Mouse (Mus musculus) induced T-regulatory cell, adult 2 months (primary cell): Measurements from ENCODE around the gene Zfp111.

Experiments used
- DNase-seq: peaks from one replicate; pipeline ENCODE4 v3.0.0-alpha.2; 2012; ENCODE audit warnings: low read depth

The Zfp111 gene

DNA sequence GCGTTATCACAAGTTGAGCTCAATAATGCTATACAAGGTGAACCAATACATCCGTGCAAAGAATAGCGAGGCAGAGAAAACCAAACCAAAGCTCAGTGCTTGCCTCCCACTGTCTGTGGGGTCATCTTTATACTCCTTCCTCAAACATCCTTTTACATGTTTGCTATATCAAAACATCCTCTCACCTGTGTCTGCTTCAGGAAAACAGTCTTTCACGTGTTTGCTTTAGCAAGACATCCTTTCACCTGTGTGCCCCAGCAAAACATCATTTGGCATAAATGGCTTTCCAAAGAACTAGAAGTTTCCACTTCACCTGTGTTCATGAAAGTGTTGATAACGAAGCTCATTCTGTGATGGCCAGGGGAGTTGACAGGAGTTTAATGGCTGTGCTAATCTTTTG is at the start of gene Zfp111:
Gene Zfp111, minus strand, starts transcription at position 101 of the 400 bp plus-strand sequence.
- no peak for DNase-seq

- DNase-seq, result no peak
These were observed 48.7 kb upstream of the Zfp111 start for GRCm38 (mm10) chr7:24260000-24260312.

- no peak for DNase-seq
These were observed 48.2 kb upstream of the Zfp111 start for GRCm38 (mm10) chr7:24259306-24259999.

GRCm38 (mm10) chr7:24254633-24255474 is 43.6 kb upstream of the Zfp111 start, which contains the start of gene Zfp108:
Gene Zfp108, plus strand, starts transcription at chr7:24254794.
- DNase-seq, result peak; percentile 38

DNA sequence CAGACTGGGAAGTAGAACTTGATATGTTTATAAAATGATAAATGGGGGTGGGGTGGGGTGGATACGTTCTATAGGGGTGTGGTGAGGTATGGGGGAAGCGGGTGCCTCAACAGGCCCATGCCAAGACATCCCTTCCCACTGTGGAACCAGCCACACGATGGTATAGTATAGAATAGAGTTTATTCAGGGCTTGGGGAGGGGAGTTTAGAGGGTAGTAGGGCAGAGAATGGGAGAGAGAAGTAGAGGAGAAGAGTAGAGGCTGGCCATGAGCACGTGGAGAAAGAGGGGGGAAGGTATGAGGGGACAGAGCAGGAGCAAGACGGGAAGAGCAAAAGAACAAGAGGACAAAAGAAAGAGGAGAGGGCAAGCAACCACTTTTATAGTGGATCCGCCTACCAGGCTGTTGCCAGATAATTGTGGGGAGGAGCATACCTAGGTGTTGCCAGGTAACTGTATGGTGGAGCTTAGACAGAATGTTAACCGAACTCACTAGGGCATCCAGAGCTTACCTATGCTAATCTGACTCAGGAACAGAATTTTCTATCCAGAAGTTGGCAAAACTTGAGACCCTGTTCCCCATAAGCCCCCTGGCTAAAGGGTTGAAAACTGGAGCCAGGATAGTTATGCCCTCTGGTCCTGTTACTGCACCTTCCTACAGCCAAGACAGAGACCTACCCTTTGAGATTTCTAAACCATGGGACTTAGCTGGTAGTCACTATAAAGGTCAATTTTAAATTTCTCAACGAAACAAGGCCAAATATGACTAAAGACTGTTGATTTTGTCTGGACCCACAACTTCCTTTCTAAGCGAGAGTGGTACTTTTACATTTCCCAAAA is 42.8 kb upstream of the Zfp111 start:
- no peak for DNase-seq

- DNase-seq, result peak; percentile 55
These were observed 26.0 kb upstream of the Zfp111 start, which contains the start of gene Zfp109 for GRCm38 (mm10) chr7:24237040-24237791. Gene Zfp109, minus strand, starts transcription at chr7:24237560.

GRCm38 (mm10) chr7:24210296-24210695 is 947 bp downstream of the Zfp111 start:
- no peak for DNase-seq

GRCm38 (mm10) chr7:24208282-24208886 is 2.9 kb downstream of the Zfp111 start:
- no peak for DNase-seq

DNA sequence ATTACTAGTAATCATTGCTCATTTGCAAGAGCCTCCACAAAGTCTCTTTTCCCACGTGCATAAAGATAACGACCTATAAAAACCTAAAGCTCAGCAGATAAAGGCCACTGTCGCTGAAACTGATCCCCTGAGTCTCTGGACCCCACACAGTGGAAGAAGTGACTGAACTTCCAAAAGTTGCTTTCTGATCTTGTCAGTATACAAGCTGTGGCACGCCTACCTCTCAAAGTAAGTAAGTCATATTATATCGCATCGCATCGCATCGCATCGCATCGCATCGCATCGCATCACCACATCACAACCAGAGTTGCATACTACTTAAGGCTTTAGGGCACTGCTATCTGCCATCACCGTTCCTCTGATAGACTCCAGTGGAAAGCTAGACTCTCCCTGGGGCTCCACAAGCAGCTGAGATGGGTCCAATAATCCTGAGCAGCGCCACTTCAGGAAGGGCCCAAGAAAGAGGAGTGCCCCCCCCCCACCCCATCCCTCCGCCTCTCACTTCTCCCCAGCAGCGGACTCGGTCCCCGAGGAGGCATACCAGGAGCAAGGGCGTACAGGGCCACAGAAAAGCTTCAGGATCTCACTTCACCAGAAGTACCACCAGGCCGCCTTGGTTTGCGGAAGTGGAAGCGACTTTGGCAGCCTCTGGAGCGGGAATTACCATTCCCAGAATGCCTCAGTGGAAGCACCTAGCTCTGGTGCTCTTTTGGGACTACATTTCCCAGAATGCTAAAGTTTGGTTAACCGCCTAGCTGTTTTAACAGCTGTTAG is 3.6 kb downstream of the Zfp111 start:
- DNase-seq, result peak; percentile 9

DNA sequence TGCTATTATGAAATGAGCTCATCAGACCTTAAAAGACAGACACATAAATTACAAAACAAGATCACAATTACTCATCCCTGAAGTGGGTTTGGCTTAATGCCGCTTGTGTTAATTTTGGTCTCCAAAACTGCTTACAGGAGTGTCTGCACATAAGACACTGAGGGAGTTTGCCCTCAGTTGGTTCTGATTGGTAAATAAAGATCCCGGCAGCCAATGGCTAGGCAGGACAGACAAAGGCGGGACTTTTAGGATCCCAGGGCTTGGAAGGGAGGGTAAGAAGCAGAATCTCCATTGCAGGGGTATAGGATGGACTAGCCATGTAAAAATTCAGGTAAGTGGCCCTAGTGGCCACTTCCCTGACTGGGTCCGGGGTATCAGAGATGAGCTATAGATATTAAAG is 14.3 kb downstream of the Zfp111 start:
- DNase-seq, result no peak

GRCm38 (mm10) chr7:24193157-24193556 is 18.1 kb downstream of the Zfp111 start:
- DNase-seq, result no peak

DNA sequence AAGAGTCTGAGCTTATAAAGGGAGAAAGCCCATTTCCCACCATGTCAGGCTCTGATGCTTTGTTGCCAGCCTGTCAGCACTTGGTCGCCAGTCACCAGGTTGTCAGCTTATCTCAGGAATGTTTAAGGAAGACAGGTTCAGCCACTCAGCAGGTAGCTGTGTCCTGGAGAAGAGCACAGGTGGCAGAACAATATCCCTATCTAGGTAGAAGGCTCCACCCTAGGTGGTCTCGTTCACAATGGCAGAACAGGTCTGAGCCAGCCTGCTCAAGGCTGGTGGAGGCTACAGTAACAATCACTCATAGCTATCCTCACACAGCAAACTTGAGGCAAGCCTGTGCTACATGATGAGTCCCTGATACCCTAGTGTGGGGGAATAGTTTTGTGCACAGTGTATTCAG is 19.9 kb downstream of the Zfp111 start:
- DNase-seq, result no peak

- DNase-seq, result no peak
These were observed 21.7 kb downstream of the Zfp111 start for GRCm38 (mm10) chr7:24189571-24189944.

DNA sequence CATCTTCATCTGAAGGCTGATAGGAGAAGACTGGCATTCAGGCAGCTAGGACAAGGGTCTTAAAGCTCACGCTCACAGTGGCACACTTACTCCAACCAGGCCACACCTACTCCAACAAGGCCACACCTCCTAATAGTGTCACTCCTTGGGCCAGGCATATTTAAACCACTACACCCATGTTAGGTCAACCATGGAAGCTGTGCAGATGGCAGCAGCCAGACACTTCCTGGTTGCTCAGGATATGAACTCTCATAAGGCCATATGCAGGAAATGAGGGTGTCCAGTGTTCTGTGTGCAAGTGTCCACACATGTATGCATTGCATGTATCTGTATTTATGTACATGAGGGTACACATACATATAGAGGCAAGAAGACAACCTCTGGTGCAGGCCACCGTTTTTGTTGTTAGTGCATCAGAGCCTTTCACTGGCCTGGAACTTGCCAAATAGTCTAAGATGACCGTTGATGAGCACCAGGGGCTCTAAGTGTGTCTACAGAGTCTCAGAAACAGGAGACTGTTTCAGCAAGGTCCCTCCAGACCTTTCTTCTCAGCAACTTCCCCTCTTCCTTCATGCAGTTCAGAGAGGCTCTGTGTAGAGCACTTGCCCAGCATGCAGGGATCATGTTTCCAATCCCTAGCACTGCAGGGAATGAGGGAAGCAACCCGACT is 22.2 kb downstream of the Zfp111 start:
- no peak for DNase-seq

- no peak for DNase-seq
These were observed 23.6 kb downstream of the Zfp111 start for GRCm38 (mm10) chr7:24187611-24188010.

GRCm38 (mm10) chr7:24175337-24175711 is 35.9 kb downstream of the Zfp111 start:
- no peak for DNase-seq

DNA sequence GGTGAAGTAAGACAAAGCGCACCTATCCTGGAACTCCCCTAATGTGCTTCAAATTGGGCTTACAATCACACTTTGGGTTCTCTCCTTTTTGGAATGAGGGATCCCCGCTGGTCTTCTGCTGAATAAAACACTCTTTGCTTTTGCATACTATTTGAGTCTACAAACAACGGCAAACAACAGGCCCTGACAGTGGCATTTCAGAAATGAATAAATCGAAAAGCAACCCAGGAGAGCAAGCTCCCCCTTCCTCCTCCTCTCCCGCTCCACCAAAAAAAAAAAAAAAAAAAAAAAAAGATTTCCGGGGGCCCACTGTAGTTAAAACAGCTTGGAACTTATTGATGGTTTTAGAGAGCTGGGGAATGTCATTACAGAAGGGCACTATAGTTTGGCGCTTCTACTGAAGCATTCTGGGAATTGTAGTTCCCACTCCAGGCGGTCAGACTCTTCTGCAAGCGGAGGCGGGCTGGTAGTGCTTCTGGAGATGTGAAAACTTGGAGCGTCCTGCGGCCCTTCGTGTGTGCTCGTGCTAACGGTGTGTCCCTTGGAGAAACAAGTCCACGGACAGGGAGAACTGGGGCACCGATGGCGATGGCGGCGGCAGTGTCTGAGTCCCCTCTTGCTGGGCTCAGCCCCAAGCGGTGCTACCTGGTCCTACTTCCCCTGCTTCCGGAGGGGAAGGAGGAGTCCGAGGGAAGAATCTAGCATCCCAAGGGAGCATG is 36.5 kb downstream of the Zfp111 start, which contains the start of gene Zfp114:
Gene Zfp114, plus strand, starts transcription at position 443 of the 719 bp plus-strand sequence.
- DNase-seq, result peak; percentile 24

DNA sequence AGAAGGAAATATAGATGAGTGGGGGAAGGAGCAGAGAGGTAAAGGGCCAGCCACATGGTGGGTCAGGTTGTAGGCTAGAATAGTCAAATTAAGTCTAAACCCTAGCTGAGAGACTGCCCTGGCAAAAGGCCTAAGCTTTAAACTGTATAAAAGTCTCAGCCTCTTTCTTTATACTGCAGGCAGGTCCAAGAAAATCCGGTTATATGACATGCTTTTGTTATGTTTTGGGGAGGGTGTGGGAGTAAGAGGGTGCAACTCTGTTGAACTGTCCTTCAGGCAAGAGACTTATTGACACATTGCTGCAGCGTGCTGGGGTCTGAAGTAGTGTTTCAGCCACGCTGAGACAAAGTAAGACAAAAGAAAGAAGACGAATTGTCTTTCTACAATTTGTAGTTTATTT is 39.1 kb downstream of the Zfp111 start:
- no peak for DNase-seq

GRCm38 (mm10) chr7:24153272-24153671 is 58.0 kb downstream of the Zfp111 start:
- DNase-seq, result peak; percentile 41
